Mouse (Mus musculus): ENCODE measurements around the gene Rlim.

Gene Rlim

GRCm38 (mm10) chrX:103981169-103981689 is at the start of gene Rlim:
Gene Rlim, minus strand, starts transcription at chrX:103981284.
- peak; percentile 68 to 78 for DNase-seq (ENCODE audit: low spot score in 2 of 2)

- DNase-seq (ENCODE audit: low spot score in 2 of 2), result no peak
Measured at GRCm38 (mm10) chrX:104017196-104017595, 36.1 kb upstream of the Rlim start.

GRCm38 (mm10) chrX:104015048-104015447 is 34.0 kb upstream of the Rlim start:
- DNase-seq (ENCODE audit: low spot score in 2 of 2), result no peak

GRCm38 (mm10) chrX:104013318-104013811 is 32.3 kb upstream of the Rlim start:
- no peak for DNase-seq (ENCODE audit: low spot score in 2 of 2)

- DNase-seq (ENCODE audit: low spot score in 2 of 2), result no peak
Measured at GRCm38 (mm10) chrX:103994741-103995140, 13.7 kb upstream of the Rlim start.

GRCm38 (mm10) chrX:103993864-103994263 is 12.8 kb upstream of the Rlim start:
- DNase-seq (ENCODE audit: low spot score in 2 of 2), result no peak

- DNase-seq (ENCODE audit: low spot score in 2 of 2), result no peak
Measured at GRCm38 (mm10) chrX:103991702-103992101, 10.6 kb upstream of the Rlim start.

GRCm38 (mm10) chrX:103990392-103990791 is 9.3 kb upstream of the Rlim start:
- DNase-seq (ENCODE audit: low spot score in 2 of 2), result no peak

- no peak for DNase-seq (ENCODE audit: low spot score in 2 of 2)
Measured at GRCm38 (mm10) chrX:103987215-103987964, 6.3 kb upstream of the Rlim start.

GRCm38 (mm10) chrX:103986159-103986558 is 5.1 kb upstream of the Rlim start:
- DNase-seq (ENCODE audit: low spot score in 2 of 2), result no peak

GRCm38 (mm10) chrX:103984992-103985391 is 3.9 kb upstream of the Rlim start:
- DNase-seq (ENCODE audit: low spot score in 2 of 2), result no peak

- DNase-seq (ENCODE audit: low spot score in 2 of 2), result no peak
Measured at GRCm38 (mm10) chrX:103981806-103982205, 722 bp upstream of the Rlim start.

GRCm38 (mm10) chrX:103980590-103981168 is 405 bp downstream of the Rlim start:
- DNase-seq (ENCODE audit: low spot score in 2 of 2), result peak in 1 of 2 experiments; percentile 18

GRCm38 (mm10) chrX:103980036-103980435 is 1.0 kb downstream of the Rlim start:
- DNase-seq (ENCODE audit: low spot score in 2 of 2), result no peak

GRCm38 (mm10) chrX:103939701-103940100 is 41.4 kb downstream of the Rlim start:
- DNase-seq (ENCODE audit: low spot score in 2 of 2), result no peak

- DNase-seq (ENCODE audit: low spot score in 2 of 2), result no peak
Measured at GRCm38 (mm10) chrX:103937333-103937732, 43.8 kb downstream of the Rlim start.

GRCm38 (mm10) chrX:103922436-103922835 is 58.6 kb downstream of the Rlim start:
- no peak for DNase-seq (ENCODE audit: low spot score in 2 of 2)

GRCm38 (mm10) chrX:103918954-103919353 is 62.1 kb downstream of the Rlim start:
- DNase-seq (ENCODE audit: low spot score in 2 of 2), result no peak

- DNase-seq (ENCODE audit: low spot score in 2 of 2), result peak in 1 of 2 experiments; percentile 44
Measured at GRCm38 (mm10) chrX:103914790-103915189, 66.3 kb downstream of the Rlim start.
